Mouse (Mus musculus): Measurements from ENCODE around the gene Coq5.

DNA sequence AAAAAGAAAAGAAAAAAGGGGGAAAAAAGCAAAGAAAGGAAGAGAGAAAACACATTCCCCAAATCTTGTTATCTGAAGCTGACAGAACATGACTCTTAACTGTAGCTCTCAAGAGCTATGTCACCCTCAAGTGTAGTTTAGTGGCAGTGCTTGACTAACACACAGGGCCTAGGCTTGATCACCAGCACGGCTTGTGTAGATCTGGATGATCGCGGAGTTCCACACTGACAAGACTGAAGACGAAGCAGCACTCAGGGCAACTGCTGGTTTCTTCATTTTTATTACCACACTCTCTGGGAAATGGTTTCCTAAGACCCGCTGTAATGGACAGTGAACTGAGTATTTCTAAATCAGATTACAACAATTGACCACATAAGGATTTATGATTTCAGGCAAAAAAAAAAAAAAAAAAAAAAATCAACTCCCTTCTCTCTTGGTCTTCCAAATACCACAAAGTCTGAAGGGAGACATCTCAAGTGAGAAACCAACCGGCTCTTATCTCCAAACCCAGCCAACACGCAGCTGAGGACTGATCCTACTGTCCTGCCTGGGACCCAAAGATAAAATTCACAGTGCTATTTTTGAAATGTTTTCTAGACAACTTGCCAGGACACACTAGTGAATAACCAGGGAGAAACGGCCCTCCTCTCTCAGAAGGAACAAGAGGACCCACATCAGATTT lies 12.5 kb upstream of the Coq5 start:
- TF ChIP-seq CTCF (conservative IDR thresholded peaks at IDR 0.05; ENCODE audit: insufficient read depth, insufficient read length, low read depth, low read length), result no peak
- TF ChIP-seq POLR2A (IDR thresholded peaks at IDR 0.05; ENCODE audit: low read depth, low read length), result no peak

Measured in kidney, adult 2 months (tissue).